Mouse (Mus musculus) urinary bladder, postnatal 36 days (tissue): ENCODE data around the gene Cpne5.

Source experiments
- DNase-seq, 2 experiments: peaks; one replicate each; pipeline ENCODE4 v3.0.0; 2022; ENCODE audit warnings: low spot score in 2 of 2, mixed read lengths in 1 of 2

Gene Cpne5

DNA sequence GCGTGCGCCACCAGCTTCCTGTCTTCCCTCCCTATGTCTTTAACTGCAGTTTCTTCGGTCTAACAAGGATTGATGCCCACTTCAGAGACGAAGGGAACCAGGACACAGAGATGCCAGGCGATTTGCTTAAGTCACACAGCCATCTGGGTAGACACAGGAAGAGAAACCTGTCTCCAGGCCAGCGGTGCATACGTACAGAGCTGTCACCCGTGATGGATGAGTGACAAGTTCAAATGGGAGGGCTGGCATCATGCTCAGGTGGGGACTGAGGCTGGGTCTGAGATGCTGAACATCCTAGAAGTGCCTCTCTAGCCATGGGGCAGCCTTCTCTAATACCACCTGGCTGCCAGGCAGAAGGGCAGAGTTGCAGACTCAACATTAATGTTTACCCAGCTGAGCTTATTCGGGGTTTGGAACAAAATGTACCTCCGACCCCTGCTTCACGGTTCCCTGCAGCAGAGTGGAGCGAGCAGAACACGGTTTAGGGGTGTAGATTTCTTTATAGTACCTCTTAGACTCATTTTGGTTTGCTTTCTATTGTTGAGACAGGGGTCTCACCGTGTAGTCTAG, 67.5 kb downstream of the Cpne5 start:
- no peak for DNase-seq

DNA sequence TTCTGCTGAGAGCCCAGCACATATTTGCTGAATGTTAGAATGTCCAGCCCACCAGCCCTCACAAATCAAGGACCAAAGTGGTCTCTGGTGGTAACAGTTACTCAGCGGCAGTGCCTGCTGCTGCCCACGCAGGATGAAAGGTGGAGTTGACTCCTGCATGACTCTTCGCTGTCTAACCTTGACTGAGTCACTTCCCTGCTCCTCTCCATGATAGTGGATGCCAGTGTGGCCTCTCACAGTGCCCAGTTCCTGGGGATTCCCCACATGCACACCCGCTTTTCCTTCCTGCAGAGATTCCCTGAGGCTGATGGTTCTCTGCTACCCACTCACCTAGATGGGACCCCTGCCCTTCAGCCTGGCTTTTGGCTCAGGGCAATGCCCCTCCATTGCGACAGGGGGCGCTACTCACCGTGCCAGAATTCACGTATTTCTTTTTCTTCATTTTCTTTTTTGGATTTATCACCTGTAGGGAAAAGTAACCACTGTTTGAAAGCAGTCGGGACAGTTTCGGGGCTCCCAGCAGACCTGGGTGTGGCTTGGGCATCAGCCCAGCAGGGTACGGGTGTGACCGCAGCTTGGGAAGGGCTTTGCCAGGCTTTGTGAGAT, 68.9 kb downstream of the Cpne5 start:
- DNase-seq: no peak

DNA sequence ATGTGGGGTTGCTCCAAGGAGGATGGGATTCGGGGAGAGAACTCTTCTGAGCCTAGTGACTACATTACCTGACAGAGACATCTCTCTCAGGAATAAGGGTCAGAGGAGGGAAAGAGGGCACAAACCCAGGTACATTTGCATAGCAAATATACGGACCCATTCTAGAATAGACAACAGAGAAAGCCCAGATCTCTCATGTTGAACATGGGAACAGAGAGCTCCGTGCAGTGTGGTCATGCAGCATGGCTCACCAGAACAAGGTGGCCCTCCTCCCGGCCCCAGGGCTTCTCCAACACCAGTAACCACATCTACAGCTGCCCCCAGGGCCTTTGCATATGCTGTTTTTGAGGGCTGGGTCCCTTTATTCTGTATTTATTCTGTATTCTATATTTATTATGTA, 69.5 kb downstream of the Cpne5 start:
- DNase-seq: no peak

DNA sequence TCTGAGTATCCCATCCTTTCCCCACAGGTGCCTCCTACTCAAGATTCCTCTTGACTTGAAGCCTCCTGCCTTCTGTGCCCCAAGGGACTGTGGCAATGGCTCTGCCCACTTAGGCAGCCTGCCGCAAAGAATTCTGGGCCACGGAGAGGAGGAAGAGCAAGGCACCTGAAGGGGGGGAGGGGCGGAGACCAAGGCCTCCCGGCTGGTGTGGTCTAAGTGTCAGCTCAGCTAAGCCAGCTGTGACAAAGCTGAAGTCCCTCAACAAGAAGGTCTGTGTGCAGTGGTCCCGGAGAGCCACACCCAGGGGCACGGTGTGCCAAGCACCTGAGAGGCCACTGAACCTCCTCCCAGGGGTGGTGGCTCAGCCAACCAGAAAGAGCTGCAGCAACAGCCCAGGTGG, 70.6 kb downstream of the Cpne5 start:
- DNase-seq: no peak

DNA sequence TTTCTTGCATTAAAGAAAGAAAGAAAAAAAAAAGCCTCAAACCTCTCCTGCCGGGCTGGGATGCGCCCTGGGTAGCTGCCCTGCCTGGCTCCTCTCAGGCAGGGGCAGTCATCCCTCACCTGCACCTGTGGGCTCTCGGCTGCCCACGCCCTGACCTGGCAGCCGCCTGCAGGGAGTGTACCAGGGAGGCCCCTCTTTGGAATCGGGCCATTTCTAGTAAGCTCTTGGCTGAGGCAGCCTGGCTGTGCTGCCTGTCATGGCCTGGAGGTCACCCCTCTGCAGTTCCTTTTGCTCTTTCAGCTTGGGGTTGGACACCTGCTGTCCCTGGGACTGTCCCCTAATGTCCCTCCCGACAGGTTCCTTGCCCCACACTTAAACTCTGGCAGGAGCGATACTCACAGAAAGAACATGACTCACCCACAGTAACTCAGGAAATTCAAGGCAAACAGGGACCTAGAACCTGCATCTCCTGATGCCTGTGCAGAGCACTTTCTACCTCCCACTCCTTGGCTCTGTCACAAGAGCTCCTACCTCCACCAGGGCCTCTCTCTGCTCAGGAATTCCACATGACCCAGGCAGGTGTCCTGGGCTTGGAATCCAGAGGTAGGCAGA, 71.9 kb downstream of the Cpne5 start:
- no peak for DNase-seq

DNA sequence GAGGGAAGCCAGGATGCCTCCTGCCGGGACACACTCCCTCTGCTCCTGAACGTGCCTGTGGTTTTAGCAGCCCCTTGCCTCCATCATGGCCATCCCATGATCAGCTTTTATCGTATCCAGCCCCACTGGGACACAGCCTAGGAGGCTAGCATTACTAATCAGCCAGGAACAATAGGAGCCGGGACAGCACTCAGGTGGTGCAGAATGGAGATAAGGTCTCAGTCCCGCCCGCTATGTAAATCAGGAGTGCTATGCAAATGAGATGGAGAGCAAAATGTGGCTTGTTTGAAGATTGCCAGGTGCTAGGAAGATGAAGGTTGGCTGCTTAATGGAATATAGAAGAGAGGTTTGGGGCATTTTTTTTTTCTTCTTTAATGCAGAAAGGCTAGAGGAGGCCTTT, 72.5 kb downstream of the Cpne5 start:
- DNase-seq: no peak

DNA sequence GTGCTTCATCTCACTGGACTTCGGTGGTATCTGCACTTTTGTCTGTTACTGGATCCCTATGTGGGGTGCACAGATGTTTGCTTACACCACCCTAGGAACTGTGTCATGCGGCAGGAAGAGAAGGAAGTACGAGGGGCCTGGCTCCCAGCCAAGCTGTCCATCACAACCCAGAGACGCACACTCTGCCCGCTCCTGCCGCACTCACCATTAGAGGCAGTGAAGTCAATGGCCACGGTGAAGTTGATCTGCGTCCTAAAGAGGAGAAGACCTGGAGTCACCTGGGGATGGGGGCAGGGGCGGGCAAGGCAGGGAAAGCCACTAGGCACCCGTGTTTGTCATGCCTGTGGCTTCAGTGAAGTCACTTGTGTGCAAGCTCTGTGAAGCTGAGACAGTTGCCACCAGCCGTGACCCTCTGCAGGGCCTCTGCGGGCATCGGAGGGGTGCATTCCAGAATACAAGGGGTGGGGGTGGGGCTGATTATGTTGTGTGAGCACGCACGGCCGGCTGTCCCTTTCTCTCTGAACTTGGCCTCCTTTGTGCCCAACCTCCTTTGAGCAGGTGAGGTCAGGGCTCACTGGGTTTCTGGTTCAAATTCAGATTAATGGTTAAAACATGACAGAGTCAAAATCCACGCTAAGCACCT, 73.4 kb downstream of the Cpne5 start:
- DNase-seq: peak; percentile 52 to 54

DNA sequence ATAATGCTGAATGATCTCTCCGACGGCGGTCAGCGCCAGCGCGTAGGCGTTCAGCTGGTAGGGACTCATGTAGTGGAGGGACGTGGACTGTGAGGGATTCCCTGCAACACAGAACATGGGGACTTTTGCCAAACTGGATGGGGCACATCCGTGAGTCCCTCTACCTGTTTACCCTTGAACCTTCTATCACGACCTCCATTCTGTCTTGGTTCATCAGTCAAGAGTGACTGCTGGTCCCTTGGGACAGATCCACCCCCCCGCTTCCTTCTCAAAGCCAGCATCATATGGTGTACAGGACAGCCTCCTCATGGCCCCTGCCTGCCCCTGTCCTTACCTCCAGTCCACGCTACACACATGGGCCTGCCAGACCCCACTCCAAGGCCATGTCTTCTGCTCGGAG, 75.6 kb downstream of the Cpne5 start:
- no peak for DNase-seq

DNA sequence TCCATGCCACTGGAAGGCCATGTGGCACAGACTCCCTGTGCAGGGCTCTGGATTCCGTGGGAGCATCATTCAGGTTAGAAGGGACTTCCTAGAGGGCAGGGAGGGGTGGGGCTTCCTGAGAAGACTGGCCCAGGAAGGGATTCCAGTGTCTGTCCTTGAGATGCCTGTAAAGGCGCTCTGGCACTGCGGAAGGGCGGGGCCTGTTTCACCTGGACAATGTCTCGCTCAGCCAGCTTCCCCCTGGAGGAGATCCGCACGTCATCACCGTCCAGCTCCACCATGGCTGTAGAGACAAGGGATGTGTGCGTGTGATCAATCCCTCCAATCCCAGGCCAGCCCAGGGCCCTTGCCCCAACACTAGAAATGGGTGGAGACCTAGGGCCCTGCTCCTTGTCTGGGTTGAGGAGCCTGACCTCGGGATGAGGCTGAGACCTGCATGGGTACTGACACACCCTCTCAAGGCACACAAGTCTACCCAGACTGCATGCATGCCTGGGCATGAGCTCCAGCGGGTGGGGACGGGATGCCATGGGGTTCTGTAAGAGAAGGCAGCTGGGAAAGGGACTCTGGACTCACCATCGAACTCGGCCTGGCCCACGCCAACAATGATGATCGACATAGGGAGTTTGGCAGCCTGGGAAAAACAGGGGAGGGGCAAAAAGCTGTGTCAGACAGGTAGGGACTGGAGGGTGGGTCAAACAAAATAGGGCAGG, 78.1 kb downstream of the Cpne5 start:
- DNase-seq: peak; percentile 61 to 74

DNA sequence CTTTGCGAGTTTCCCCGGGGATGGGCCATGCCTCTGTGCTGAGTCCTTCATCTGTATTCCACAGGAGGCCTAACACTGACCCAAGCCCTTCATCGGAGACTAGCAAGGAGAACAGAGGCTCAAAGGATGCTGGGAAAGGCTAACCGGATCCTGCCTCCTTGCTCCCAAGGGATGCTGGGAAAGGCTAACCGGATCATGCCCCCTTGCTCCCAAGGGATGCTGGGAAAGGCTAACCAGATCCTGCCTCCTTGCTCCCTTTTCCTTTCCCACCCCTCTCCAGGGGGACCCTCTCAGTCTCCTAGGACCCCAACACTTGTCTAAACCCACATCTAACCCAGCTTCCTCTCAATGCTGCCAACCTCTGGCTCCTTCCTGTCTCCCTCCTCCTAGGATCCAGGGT, 78.6 kb downstream of the Cpne5 start:
- no peak for DNase-seq

DNA sequence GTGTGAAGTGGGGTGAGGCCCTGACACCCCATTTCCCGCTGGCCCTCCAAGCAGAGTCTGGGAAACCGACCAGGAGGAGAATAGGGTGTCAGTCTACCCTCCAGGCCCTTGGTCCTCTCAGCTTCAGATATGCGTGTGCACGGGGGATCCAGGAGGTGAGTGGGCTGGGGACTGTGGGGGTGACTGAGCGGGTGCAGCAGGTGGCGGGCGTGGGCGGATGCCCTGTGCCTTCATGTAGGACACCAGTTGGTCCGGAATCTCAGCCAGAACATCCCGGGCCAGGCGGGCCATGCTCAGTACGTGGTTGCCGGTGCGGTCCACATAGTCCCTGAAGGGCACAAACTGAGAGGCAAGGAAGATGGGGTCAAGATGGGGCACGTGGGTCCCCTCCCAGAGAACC, 79.1 kb downstream of the Cpne5 start:
- DNase-seq: no peak

DNA sequence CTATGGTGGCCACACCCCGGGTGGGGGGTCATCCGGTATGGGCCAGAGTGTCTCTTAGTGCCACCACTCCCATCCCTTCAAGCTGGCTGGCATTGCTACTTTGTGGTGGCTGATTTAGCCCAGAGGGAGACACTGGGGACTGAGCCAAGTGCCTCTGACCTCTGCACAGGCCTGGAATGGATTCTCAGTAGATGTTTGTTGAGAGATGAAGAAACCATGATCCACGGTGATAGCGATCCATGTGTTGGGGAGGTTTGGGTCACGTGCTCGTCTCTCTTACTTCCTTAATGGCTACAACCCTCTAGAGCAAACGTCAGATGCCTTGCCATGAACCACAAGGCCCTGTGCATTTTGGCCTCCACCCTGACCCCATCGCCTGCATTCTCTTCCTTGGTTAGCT, 81.1 kb downstream of the Cpne5 start:
- peak in 1 of 2 experiments; percentile 80 for DNase-seq

DNA sequence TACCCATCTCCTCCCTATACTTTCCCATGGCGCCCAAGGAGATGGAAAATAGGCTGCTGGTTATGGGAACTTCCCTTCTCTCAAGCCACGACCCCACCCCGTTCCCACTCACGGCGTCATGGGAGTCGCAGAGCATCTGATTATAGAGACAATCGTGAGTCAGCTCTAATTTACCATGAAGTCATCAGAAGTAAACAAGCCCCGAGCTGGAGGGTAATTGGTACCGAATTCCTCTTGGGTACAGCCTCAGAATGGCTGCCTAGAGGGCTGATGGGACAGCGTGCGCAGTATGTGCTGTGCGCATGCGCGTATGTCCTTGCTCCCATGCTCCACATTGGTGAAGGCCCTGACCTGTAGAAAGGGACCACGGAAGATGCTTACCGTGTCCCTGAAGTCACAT, 81.6 kb downstream of the Cpne5 start:
- DNase-seq: no peak

DNA sequence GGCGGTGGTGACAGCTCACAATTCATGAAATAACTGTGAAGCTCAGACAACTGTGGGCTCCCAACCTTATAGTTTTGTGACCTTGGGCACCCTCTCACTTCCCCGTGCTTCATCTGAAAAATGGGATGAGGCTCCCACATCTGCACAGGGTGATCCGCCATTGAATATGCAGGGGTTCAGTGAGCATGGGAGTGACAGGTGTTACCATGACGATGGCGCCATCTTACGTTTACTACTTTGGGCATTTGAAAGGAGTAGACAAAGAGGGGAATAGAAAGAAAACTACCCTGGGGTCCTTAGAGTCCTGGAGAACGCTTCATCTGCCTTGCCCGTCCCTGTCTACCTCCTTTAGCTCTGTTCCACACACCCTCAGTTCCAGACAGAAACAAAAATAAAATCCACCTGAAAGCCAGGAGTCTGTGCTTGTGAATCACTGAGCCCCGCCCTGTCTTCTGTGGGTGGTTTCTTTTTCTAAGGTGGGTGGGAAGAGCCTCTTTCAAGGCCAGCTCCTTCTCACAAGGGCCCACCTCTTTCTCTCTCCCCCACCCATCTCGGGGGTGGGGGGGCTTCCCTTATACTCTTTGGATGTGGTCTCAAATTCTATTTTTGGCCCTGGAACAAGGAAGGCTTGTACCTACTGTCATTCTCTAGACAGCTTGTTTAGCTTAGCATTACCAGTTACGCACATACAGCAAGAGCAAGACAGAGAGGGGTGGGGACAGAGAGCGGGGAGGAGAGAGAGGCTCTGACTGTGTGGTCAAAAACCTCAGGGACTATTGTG, 82.4 kb downstream of the Cpne5 start:
- DNase-seq: no peak

DNA sequence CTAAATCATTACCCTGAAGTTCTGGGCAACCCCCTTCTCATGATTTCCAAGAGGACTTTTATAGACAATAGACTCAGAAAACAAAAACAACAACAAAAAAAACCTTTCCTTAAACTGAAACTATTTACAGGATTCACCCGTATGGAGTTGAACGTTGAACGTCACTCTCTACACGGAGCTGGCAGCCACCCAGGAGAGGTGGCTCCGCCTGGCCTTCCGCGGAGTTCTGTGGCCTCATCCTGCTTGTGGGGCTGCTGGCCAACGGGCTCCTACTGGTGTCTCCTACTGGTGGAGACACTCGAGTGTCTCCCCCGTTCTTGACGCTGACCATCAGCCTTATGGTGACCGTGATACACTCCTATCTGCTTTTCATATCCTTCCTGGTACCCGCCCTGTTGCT, 83.7 kb downstream of the Cpne5 start:
- no peak for DNase-seq

DNA sequence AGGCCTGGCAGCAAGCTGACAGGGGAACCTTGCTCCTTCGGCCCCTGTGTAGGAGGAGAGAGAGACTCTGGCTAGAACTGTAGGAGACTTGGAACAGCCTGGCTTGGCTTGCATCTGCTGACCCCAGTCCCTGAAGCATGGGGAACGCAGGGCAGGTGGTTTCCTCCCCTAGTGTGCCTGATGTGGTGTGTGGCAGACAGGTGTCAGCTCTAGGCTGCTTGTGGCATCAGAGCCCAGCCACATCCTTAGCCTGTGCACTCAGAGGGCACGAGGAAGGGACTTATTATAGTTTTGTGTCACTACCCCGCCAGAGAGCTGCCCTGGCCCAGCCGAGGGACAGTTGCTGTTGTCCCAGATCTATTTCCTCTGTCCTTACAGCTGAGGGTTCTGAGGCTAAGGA, 85.4 kb downstream of the Cpne5 start:
- DNase-seq: no peak

DNA sequence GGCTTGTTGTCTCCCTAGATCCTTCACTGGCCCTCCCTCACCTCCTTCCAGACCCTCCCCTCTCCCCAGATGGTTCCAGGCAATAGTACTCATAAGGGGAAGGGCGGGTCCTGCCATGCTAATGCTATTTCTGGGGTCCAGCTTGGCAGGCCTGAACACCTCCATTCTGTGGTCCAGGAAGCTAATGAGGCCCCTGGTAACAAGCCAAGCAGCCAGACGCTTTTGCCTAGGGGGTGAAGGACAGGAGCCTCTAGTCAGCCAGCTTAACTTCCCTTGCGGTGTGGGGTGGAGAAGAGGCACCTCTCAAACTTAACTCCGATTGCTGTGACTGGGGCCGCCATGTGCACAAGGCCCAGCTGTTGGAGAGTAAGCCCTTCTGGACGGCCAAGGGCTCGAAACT, 88.2 kb downstream of the Cpne5 start:
- DNase-seq: no peak

DNA sequence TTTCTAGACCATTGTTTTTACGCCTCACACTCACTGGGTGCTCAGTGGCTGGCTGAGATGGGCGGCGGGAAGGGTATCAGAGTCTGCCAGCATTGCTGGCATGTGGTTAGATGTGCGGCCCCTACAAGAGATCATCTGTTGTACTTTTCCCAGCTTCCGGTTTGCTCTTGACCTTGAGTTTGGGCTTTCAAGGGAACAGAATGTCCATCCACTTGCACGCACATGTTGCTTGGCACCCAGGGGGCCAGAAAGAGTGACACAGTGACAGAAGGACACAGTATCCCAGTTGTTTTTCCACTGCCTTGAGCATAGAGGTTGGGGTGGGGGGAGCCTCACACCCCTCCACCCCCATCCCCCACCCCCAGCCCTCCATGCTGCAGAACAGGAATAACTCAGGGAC, 90.2 kb downstream of the Cpne5 start:
- no peak for DNase-seq

DNA sequence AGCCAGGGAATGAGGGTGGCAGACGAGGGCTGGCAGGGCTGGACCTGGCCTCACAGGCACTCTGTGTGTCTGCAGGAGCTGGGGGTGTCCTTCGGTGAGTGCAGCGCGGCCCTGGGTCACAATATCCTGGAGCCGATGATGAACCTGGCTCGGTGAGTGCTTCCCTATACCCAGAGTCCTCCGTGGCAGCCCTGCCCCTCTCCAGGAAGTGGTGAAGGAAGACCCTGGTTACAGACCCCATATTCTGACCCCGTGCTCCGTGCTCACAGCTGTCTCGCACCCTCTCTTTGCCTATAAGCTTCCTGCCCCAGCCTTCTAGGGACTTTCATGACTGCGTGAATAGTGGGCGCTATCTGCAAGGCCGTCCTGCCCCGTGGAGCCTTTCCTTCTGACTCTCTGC, 90.7 kb downstream of the Cpne5 start:
- no peak for DNase-seq

DNA sequence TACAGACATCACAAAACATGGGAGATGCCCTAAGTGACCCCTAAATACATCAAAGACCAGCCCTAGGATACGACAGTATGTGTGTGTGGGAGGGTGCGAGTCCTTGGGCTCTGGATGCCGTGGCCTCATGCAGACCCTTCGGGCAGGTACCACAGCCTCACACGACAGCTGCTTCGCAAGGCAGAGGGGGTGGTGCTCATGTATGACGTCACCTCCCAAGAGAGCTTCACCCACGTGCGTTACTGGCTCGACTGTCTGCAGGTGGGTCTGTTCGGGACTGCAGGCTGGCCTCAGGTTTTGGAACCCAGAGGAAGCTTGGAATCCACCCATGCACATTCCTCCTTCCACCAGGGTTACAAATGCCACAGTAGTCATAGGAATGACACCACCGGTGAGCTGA, 92.9 kb downstream of the Cpne5 start:
- DNase-seq: no peak

DNA sequence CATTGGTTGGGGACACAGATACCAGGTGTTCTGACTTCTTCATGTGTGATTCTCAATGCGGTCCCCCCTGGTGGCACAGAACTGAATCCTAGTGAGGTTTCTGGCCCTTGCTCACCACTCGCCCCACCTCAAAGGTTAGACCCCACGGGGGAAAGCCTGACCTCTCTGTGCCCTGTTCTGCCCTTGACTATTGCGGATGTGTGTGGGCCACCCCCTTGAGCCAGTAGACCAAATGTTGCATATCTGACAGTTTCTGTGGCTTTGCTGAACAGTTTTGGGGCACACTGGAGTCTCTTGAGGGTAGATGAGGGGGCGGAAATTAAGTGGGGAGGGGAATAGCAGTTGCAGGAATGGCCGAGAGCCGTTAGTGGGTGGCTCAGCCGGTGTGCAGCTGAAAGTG, 94.7 kb downstream of the Cpne5 start:
- DNase-seq: no peak

DNA sequence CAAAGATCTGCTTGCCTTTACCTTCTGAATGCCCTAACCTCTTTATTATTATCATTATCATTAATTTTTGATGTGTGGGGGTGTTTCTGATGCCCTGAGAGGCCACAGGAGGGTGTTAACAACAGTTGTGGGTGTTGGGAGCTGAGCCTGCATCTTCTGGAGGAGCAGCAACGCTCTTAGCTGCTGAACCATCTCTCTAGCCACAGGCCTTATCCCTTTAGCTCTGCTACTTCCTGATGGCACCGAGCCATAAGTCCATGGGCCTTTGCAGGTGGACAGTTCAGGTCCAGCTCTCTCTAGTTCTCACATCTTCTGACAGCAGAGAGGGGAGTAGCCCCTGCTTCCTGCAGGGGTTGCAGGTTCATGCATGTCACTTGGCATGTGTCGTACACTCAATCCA, 96.4 kb downstream of the Cpne5 start:
- no peak for DNase-seq
